Mouse (Mus musculus): ENCODE measurements at regions not wholly inside any gene's neighbourhood (a gene's known extent, or its start where the extent isn't known, plus 50 kb on each side); places are given as distances from the start of the nearest gene placed in this dataset.
"Not testable (repeated sequence)": the region's sequence is repeated elsewhere in the genome, so short reads cannot be mapped to it uniquely, and the experiment has no call there.

GRCm38 (mm10) chr1:23034271-23034670 lies 67.8 kb downstream of the 4933415F23Rik start:
- no peak overlapping the region for H3K4me2 ChIP-seq
- no peaks in the 10 kb centered on the region for H3K9me3 ChIP-seq (replicated peaks)
- no peak overlapping the region for H3K27ac ChIP-seq
- ATAC-seq (replicated peaks; ENCODE audit: insufficient number of reproducible peaks, insufficient read depth, low FRiP score, low read depth): no peak
- no peaks in the 10 kb centered on the region for H3K4me1 ChIP-seq (replicated peaks)
- WGBS: 75% methylated on average over 3 of the region's 3 CpGs
- no peak overlapping the region for H3K4me3 ChIP-seq
- H3K9ac ChIP-seq: no peak overlapping the region
- H3K27me3 ChIP-seq: no peaks in the 10 kb centered on the region
- H3K36me3 ChIP-seq: no peaks in the 10 kb centered on the region

GRCm38 (mm10) chr1:23023536-23023935 lies 78.5 kb downstream of the 4933415F23Rik start:
- Histone ChIP-seq H3K4me2 (no peak overlapping the region), H3K9me3 (replicated peaks) (no peaks in the 10 kb centered on the region), H3K36me3 (no peaks in the 10 kb centered on the region), H3K27me3 (no peaks in the 10 kb centered on the region), H3K9ac (no peak overlapping the region), H3K27ac (no peak overlapping the region), H3K4me1 (replicated peaks) (no peaks in the 10 kb centered on the region), H3K4me3 (no peak overlapping the region)
- ATAC-seq (replicated peaks; ENCODE audit: insufficient number of reproducible peaks, insufficient read depth, low FRiP score, low read depth): no peak
- 85% methylated on average over 3 of the region's 3 CpGs for WGBS

GRCm38 (mm10) chr1:23007784-23008490 lies 94.1 kb downstream of the 4933415F23Rik start:
- Histone ChIP-seq H3K27ac (no peak overlapping the region), H3K9ac (no peak overlapping the region), H3K4me1 (replicated peaks) (no peaks in the 10 kb centered on the region), H3K36me3 (no peaks in the 10 kb centered on the region), H3K4me3 (no peak overlapping the region), H3K27me3 (no peaks in the 10 kb centered on the region), H3K4me2 (no peak overlapping the region), H3K9me3 (replicated peaks) (no peaks in the 10 kb centered on the region)
- 75% methylated on average over 5 of the region's 5 CpGs for WGBS
- ATAC-seq (replicated peaks; ENCODE audit: insufficient number of reproducible peaks, insufficient read depth, low FRiP score, low read depth): no peak

GRCm38 (mm10) chr1:23004882-23005281 lies 97.2 kb downstream of the 4933415F23Rik start:
- Histone ChIP-seq H3K4me1 (replicated peaks) (no peaks in the 10 kb centered on the region), H3K9ac (no peak overlapping the region), H3K9me3 (replicated peaks) (no peaks in the 10 kb centered on the region), H3K4me2 (no peak overlapping the region), H3K36me3 (no peaks in the 10 kb centered on the region), H3K27ac (no peak overlapping the region), H3K4me3 (no peak overlapping the region), H3K27me3 (no peaks in the 10 kb centered on the region)
- ATAC-seq (replicated peaks; ENCODE audit: insufficient number of reproducible peaks, insufficient read depth, low FRiP score, low read depth): no peak
- WGBS: 87% methylated on average over 5 of the region's 5 CpGs

- no peak for ATAC-seq (replicated peaks; ENCODE audit: insufficient number of reproducible peaks, insufficient read depth, low FRiP score, low read depth)
- WGBS: 61% methylated on average over 2 of the region's 2 CpGs
- no peaks in the 10 kb centered on the region for H3K36me3 ChIP-seq
Measured at GRCm38 (mm10) chr1:22996665-22997064, 105.4 kb downstream of the 4933415F23Rik start.

GRCm38 (mm10) chr1:22989521-22990221 lies 112.4 kb downstream of the 4933415F23Rik start:
- Histone ChIP-seq H3K4me2 (no peak overlapping the region), H3K36me3 (no peaks in the 10 kb centered on the region), H3K9me3 (replicated peaks) (no peaks in the 10 kb centered on the region), H3K27ac (no peak overlapping the region), H3K27me3 (no peaks in the 10 kb centered on the region), H3K4me3 (no peak overlapping the region), H3K4me1 (replicated peaks) (no peaks in the 10 kb centered on the region), H3K9ac (no peak overlapping the region)
- WGBS: 67% methylated on average over 7 of the region's 7 CpGs
- no peak for ATAC-seq (replicated peaks; ENCODE audit: insufficient number of reproducible peaks, insufficient read depth, low FRiP score, low read depth)

More at GRCm38 (mm10) chr1:22996665-22997064, 105.4 kb downstream of the 4933415F23Rik start:
- no peak overlapping the region for H3K27ac ChIP-seq
- H3K9me3 ChIP-seq (replicated peaks): no peaks in the 10 kb centered on the region
- no peak overlapping the region for H3K4me3 ChIP-seq
- H3K4me1 ChIP-seq (replicated peaks): no peaks in the 10 kb centered on the region
- no peak overlapping the region for H3K4me2 ChIP-seq
- H3K9ac ChIP-seq: no peak overlapping the region
- H3K27me3 ChIP-seq: no peaks in the 10 kb centered on the region

GRCm38 (mm10) chr1:22987521-22987920 lies 114.5 kb downstream of the 4933415F23Rik start:
- ATAC-seq (replicated peaks; ENCODE audit: insufficient number of reproducible peaks, insufficient read depth, low FRiP score, low read depth): no peak
- H3K27ac ChIP-seq: no peak overlapping the region
- 77% methylated on average over 2 of the region's 2 CpGs for WGBS

GRCm38 (mm10) chr1:22984276-22984675 lies 117.8 kb downstream of the 4933415F23Rik start:
- H3K27me3 ChIP-seq; H3K4me3 ChIP-seq; H3K9ac ChIP-seq; H3K4me1 ChIP-seq (replicated peaks); H3K36me3 ChIP-seq; H3K9me3 ChIP-seq (replicated peaks); H3K27ac ChIP-seq; ATAC-seq (replicated peaks; ENCODE audit: insufficient number of reproducible peaks, insufficient read depth, low FRiP score, low read depth); H3K4me2 ChIP-seq: not testable (repeated sequence)

More at GRCm38 (mm10) chr1:22987521-22987920, 114.5 kb downstream of the 4933415F23Rik start:
- no peaks in the 10 kb centered on the region for H3K4me1 ChIP-seq (replicated peaks)
- no peaks in the 10 kb centered on the region for H3K9me3 ChIP-seq (replicated peaks)
- no peak overlapping the region for H3K4me2 ChIP-seq
- H3K9ac ChIP-seq: no peak overlapping the region
- no peak overlapping the region for H3K4me3 ChIP-seq
- no peaks in the 10 kb centered on the region for H3K27me3 ChIP-seq
- no peaks in the 10 kb centered on the region for H3K36me3 ChIP-seq

GRCm38 (mm10) chr1:22974917-22975316 lies 127.1 kb downstream of the 4933415F23Rik start:
- no peak for ATAC-seq (replicated peaks; ENCODE audit: insufficient number of reproducible peaks, insufficient read depth, low FRiP score, low read depth)
- H3K27me3 ChIP-seq: no peaks in the 10 kb centered on the region
- no peak overlapping the region for H3K9ac ChIP-seq
- H3K27ac ChIP-seq: no peak overlapping the region
- whole genome bisulfite sequencing: 45% methylated on average over 4 of the region's 4 CpGs
- H3K36me3 ChIP-seq: no peaks in the 10 kb centered on the region
- H3K9me3 ChIP-seq (replicated peaks): no peaks in the 10 kb centered on the region
- H3K4me3 ChIP-seq: no peak overlapping the region
- H3K4me2 ChIP-seq: no peak overlapping the region
- no peaks in the 10 kb centered on the region for H3K4me1 ChIP-seq (replicated peaks)

GRCm38 (mm10) chr1:22943995-22944394 lies 138.2 kb upstream of the Rims1 start:
- no peak for ATAC-seq (replicated peaks; ENCODE audit: insufficient number of reproducible peaks, insufficient read depth, low FRiP score, low read depth)
- no peak overlapping the region for H3K4me2 ChIP-seq
- no peak overlapping the region for H3K9ac ChIP-seq
- no peak overlapping the region for H3K4me3 ChIP-seq
- H3K27ac ChIP-seq: no peak overlapping the region
- WGBS: 33% methylated on average over 1 of the region's 1 CpGs
- no peaks in the 10 kb centered on the region for H3K36me3 ChIP-seq
- no peaks in the 10 kb centered on the region for H3K9me3 ChIP-seq (replicated peaks)
- no peaks in the 10 kb centered on the region for H3K27me3 ChIP-seq
- no peaks in the 10 kb centered on the region for H3K4me1 ChIP-seq (replicated peaks)

- Histone ChIP-seq H3K4me3 (no peak overlapping the region), H3K36me3 (no peaks in the 10 kb centered on the region), H3K27me3 (no peaks in the 10 kb centered on the region), H3K27ac (no peak overlapping the region), H3K4me1 (replicated peaks) (no peaks in the 10 kb centered on the region), H3K9ac (no peak overlapping the region), H3K4me2 (no peak overlapping the region), H3K9me3 (replicated peaks) (no peaks in the 10 kb centered on the region)
- WGBS: 76% methylated on average over 6 of the region's 6 CpGs
- ATAC-seq (replicated peaks; ENCODE audit: insufficient number of reproducible peaks, insufficient read depth, low FRiP score, low read depth): no peak
Measured at GRCm38 (mm10) chr1:22939816-22940215, 134.0 kb upstream of the Rims1 start.

Measured in heart, embryonic 15.5 days (tissue).